Mouse (Mus musculus): ENCODE data around the gene Kctd6.
"Not testable (repeated sequence)": the region's sequence is repeated elsewhere in the genome, so short reads cannot be mapped to it uniquely, and the experiment has no call there.

Gene Kctd6

DNA sequence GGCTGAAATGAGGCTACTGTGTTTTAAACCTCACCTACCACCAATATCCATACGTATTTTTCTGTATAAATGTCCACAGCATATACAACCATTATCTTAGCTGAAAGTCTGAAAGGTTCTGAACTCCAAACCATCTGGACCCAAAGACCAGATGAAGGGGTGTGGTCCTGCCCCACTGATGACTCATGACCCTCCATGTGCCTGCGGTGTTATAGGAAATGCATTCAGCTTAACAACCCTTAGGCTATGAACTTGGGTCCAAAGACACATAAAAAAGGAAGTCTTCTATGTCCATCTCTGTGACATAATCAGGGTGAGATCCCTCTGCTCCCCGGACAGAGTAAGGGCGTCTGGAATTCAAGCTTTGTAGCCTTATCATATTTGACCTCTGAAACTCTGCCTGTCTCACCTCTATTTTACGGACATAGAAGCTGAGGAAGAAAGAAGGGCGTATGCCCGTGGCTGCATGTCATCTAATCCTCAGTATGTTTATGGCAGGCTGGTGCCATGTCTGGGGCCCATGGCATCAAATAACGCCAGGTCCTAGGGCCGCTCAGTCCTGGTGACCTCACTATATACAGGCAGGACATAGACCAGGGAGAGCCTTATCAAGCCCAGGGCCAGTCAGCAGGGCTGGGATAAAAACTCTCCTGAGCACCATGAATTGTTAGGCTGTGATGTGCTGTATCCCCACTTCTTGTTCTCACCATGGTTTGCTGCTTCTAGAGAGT is 36.4 kb downstream of the Kctd6 start:
- in situ Hi-C loops (cut with MboI, MseI): no loop called here

DNA sequence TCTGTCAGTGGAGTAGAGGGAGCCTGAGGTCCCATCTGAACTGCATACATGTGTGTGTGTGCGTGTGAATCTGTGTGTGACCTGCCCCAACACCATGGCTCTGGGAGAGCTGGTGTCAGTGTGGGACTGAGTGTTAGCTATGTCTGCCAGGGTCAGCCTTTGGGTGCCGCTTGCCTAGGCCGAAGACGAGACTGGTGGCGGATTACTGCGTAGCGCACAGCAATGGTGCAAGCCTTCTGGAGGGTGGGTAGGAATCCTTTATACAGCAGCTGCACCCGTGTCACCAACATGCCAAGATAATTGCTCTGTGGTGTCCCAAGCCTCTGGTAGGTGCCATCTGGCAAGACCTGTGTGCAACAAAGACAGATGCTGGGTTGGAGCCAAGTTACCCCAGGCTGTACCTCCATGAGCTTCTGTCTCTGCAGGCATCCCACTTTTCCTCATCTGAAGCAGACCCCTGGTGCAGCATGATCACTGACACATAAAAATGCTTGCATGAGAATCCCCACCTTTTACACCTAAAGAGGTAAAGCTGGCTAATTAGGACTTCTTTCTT is 37.5 kb downstream of the Kctd6 start:
- in situ Hi-C loops (cut with MboI, MseI): no loop called here

DNA sequence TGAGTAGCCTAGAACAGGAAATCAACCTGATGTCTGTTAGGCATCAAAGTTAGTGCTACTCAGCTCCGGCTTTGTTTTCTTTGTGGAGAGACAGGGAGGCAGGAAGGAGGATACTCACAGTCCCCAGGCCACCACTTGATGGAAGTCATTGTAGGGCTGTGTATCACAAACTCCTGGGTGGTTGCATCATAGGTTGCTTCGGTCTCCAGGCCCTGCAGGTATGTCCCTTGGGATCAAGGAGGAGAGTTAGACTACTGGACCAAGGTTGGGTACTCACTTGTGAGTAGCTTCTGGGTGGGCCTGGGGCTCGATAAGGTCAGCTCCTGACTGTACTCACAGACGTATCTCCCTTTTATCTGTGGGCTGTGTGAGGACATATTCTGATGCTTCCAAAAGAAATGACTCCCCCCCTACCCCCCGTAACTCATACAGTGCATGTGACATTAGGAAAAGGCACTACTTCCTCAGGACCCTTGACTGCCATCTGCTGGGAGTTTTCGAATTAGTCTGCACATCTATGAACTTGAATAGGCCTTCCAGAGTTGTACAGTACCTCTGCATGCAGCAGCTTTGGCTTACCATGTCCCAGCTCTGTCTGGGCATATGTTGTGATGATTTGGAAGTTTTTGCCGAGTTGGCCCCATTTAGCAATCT is 41.3 kb downstream of the Kctd6 start:
- in situ Hi-C loops (cut with MboI, MseI): no loop called here

DNA sequence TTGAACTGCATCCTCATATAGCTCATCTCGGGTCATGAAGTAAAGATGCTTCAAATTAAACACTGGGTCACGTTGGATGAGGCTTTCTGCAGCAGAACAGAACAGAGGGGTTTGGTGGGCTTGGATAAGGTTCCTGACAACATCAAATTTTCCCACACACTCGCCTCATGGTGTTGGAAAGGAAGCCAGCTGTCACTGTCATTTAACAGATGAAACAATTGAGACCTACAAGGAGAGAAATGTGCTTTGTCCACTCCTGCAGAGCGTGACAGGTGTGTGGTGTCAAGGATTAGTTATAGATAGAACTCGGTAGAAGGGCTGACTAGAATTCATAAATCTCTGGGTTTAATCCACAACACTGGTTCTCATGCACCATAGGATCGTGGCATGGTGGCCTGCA is 42.1 kb downstream of the Kctd6 start:
- in situ Hi-C loops (cut with MboI, MseI): no loop called here

DNA sequence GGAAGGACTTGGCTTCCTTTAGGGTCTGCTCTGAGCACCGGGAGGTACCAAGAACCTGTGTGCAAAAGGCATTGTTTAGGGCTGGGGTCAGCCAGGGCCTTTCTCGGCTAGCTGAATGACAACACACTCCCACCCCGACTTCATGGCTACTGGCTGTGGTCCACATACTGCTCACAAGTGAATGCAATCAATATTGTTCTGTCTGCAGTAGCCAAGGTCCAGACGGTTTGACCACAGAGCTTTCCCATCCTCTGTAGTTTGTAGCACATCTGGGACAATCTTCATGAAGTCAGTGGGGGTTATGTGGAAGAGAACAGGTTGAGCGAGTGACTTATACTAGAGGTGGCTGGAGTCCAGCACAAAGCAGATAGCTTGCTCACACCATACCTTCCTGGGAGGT is 42.9 kb downstream of the Kctd6 start:
- in situ Hi-C loops (cut with MboI, MseI): no loop called here

DNA sequence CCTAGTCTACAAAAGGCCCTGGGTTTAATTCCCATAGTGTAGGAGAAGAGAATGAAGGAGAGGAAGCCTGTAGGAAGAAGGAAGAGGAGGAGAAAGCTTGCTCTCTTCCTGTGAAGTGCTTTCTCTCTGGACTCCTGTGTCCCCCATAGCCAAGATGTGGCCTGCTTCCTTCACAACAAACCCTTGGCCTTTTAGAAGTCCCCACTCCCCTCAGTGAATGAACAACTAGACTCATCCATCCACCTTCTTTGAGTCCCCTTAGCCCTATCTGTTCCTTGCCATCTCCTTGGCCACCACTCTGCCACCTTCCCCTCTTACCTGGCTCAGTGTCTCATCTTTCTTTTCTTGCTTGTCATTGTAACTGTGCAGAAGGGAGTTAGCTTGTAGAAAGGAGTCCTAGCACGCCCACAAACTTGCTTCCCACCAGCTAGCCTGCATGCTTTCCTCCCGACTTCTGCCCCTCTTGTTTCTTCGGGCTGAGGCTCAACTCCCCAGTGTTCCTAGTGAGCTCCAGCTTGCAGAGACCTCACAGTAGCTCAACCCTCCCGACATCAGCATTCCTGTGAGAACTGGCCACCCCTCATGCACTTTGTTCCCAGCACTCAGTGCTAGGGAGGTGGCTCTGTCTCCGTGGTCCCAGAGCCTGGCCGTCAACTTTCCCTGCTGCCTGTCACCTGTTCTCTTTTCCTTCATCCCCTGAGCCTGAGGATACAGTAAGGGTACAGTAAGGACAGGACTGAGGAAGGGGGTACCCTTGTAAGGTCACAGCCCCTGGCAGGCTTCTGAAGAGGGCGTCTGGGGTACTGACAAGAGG is 43.8 kb downstream of the Kctd6 start:
- in situ Hi-C loops (cut with MboI, MseI): no loop called here

DNA sequence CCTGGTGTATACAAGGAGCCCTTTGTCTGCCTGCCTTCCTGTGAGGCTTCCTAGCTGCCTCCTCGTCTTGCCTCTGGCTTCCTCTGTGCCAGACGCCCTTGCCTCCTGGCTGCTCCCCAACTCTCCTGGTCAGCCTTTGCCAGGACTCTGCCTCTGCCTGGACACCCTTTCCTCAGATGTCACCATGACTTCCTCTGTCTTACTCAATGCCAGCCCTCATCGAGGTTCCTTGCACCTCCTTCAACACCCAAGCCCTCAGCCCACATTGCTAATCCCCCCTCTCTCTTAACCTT is 44.3 kb downstream of the Kctd6 start:
- in situ Hi-C loops (cut with MboI, MseI): no loop called here

DNA sequence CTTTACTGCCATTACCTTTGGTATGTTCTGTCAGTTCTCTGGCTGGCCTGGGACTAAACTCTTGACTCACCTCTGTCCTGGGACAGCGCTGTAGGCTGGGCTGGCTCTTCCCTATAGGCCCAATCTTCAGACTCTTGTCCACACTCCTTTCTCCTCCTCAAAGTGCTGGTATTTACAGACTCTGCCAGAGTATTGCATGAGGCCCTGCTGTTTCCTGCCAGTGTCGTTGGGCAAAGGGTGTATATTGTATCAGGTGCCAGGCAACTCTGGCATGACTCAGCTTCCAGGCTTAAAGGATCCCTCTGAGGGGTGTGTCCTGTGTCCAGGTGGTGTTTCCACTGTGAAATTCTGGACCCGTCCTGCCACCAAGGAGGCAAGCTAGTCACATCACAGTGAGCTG is 44.8 kb downstream of the Kctd6 start:
- in situ Hi-C loops (cut with MboI, MseI): no loop called here

DNA sequence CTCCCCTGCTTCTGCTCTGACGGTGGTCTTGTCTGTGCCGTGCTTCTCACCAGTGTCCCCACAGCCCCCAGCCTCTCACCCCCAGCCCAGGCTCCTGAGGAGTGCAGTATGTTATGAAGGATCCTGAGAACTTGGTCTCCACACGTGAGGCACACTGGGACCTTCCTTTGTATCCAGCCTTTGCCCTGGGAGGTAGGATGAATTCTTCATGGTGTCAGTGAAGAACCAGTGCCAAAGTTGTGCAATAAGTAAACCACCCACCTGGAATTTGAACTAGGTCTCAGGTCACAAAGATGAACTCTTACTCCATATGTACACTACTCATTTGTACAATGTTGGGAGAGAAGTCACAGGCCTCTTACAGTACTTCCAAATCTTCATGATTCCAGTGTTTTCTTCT is 45.2 kb downstream of the Kctd6 start, which contains the start of gene Acox2:
Gene Acox2, minus strand, starts transcription at position 188 of the 400 bp plus-strand sequence.
- in situ Hi-C loops (cut with MboI, MseI): no loop called here

DNA sequence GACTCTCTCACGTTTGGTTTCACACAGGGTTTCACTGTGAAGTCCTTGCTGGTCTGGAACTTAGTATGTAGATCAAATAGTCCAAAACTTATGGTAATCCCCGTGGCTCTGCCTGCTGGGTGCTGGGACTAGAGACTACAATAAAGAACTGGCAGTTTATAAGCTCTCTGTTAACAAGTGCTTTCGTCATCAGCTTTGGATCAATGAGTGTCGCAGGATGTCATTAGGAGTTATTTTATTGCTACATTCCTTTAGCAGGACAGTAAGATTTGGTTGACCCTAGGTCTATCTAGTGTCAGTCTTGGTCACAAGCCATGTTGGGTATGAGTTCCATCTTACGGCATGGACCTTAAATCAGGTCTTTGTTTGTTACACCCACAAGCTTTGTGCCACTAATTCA is 46.3 kb downstream of the Kctd6 start:
- in situ Hi-C loops (cut with MboI, MseI): no loop called here

DNA sequence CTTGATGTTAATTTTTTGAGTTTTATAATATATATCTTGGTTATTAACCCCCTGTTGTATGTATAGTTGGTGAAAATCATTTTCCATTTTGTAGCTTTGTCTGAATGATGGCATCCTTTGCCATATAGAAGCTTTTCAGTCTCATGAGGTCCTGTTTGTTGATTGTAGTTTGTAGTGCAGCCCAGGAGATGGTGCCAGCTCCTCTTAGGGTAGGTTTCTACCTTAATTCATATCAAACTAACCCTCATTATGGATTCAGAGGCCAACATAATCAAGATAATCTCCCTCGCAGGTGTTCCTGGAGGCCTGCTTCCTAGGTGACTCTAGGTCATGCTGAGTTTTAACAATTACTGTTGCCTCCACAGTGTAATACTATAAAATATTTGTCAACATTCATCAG is 48.3 kb downstream of the Kctd6 start:
- in situ Hi-C loops (cut with MboI, MseI): no loop called here

DNA sequence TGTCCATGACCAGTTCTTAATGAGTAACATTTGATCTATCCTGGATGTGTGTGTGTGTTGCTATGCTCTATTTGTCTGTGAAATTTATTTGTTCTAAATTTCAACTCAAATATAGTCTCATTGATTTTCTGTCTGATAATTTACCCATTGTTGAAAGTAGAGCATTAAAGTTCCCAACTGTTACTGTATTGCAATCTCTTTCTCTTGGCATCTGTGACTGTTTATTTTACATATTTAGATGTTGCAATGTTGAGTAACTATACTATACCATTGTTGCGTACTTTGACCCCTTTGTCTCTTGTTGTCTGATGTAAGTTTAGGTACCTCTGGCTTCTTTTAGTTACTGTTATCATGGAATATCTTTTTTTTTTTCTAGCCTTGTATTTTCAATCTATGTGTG is 50.4 kb downstream of the Kctd6 start:
- in situ Hi-C loops (cut with MboI, MseI): no loop called here

DNA sequence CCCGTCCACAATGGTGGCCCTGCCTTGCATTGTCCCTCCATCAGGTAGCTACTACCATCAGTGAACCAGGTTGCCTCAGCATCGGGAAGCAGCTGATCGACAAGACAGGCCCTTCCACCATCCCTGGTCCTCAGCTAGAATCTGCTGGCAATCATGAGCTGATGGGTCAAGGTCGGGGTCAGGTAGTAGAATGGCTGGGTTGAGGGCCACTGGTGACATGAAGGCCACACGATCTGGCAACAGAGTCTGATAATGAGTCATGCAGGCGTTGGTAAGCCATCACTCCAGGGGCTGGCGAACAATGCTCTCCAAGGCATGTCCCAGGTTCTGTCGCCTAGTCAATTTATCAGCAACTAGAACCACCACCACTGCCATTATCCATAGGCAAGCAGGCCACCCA is 57.3 kb downstream of the Kctd6 start:
- in situ Hi-C loops (cut with MboI, MseI): not testable (repeated sequence)

All from regulatory T cell (primary cell).